Mouse (Mus musculus) liver, embryonic 18 days (tissue): ENCODE data around the gene Cdh13. TPM values are rescaled to one million over a fixed set of nuclear protein-coding genes. Genes with fewer than 3 reads are reported as not detected.

Experiments used
- polyA plus RNA-seq: library from polyadenylated mRNA; depleted of rRNA; stranded (reverse); fragments of >200 nt; gene quantifications from 2 replicates; pipeline ENCODE4 v1.2.3, GENCODE M21; 2012; rRNA removed

Cdh13 gene
- 0.28 and 0.34 TPM in 2 replicates for polyA plus RNA-seq

GRCm38 (mm10) chr8:118283600-118284111 is at the start of gene Cdh13:
Gene Cdh13 (plus strand): TSS chr8:118283733.

GRCm38 (mm10) chr8:119344190-119344856 is 1060.8 kb downstream of the Cdh13 start, which contains the start of gene Hsbp1:
Gene Hsbp1 (plus strand): TSS chr8:119344488.

